Mouse (Mus musculus) intestine, postnatal 0 days (tissue): ENCODE measurements around the gene Poln. TPM values are rescaled to one million over a fixed set of nuclear protein-coding genes. Genes with fewer than 3 reads are reported as not detected.

ENCODE experiments used
- ATAC-seq: fragments of 200-750 bp; cut with Nextera tagmentation; 2 replicates; pipeline ENCODE4 v1.8.0; 2017; ENCODE audit warnings: mild to moderate bottlenecking, moderate TSS enrichment, moderate library complexity
- H3K27ac ChIP-seq: fragments of 300-500 bp; sonication (generic); 2 replicates; pipeline ENCODE4 v1.5.1; 2014; ENCODE audit warnings: mild to moderate bottlenecking, low read depth, low read length, moderate library complexity
- H3K27me3 ChIP-seq: fragments of 300-500 bp; sonication (generic); replicated peaks from 2 replicates; pipeline ENCODE4 v1.6.1; 2014; ENCODE audit warnings: low read length, mixed read lengths; ENCODE audit not compliant: control insufficient read depth, insufficient read depth
- H3K36me3 ChIP-seq: fragments of 300-500 bp; sonication (generic); 2 replicates; pipeline ENCODE4 v1.6.1; 2014; ENCODE audit warnings: mild to moderate bottlenecking, moderate library complexity; ENCODE audit not compliant: control insufficient read depth, insufficient read depth
- H3K4me1 ChIP-seq: fragments of 300-500 bp; sonication (generic); replicated peaks from 2 replicates; pipeline ENCODE4 v1.6.1; 2014; ENCODE audit warnings: antibody characterized with exemption, low read length, mixed read lengths; ENCODE audit not compliant: control insufficient read depth, insufficient read depth
- H3K4me2 ChIP-seq: fragments of 300-500 bp; sonication (generic); replicated peaks from 2 replicates; pipeline ENCODE4 v1.6.1; 2014; ENCODE audit warnings: low read depth, mild to moderate bottlenecking, moderate library complexity
- H3K4me3 ChIP-seq: fragments of 300-500 bp; sonication (generic); 2 replicates; pipeline ENCODE4 v1.5.1; 2014; ENCODE audit warnings: low read depth, low read length
- H3K9ac ChIP-seq: fragments of 300-500 bp; sonication (generic); 2 replicates; pipeline ENCODE4 v1.6.1; 2014; ENCODE audit warnings: mild to moderate bottlenecking, low read depth, low read length
- H3K9me3 ChIP-seq: fragments of 300-500 bp; sonication (generic); 2 replicates; pipeline ENCODE4 v1.6.1; 2016; ENCODE audit warnings: mixed run types; ENCODE audit not compliant: control insufficient read depth
- CTCF ChIP-seq: sonication (generic); IDR thresholded peaks from 2 replicates; pipeline ENCODE4 v1.5.1; 2016; ENCODE audit warnings: low read depth, mild to moderate bottlenecking, control low read depth, antibody characterized with exemption, moderate library complexity
- WGBS: fragments of 180-500 bp; shearing (Covaris S2); extraction: QIAGEN DNeasy Blood & Tissue Kit; methylation state at CpG from one replicate; pipeline ENCODE4 v1.1.7; 2014; 5-methylcytosine and 5-hydroxymethylcytosine counted together
- polyA plus RNA-seq: library from polyadenylated mRNA; unstranded; fragments of >200 nt; fragmentation: Nextera tagmentation; extraction: Ambion mirVana; gene quantifications from 2 replicates; pipeline ENCODE4 v1.2.1, GENCODE M21; 2015

The Poln gene
- polyA plus RNA-seq, 1 experiment from 2014 or later: not detected

DNA sequence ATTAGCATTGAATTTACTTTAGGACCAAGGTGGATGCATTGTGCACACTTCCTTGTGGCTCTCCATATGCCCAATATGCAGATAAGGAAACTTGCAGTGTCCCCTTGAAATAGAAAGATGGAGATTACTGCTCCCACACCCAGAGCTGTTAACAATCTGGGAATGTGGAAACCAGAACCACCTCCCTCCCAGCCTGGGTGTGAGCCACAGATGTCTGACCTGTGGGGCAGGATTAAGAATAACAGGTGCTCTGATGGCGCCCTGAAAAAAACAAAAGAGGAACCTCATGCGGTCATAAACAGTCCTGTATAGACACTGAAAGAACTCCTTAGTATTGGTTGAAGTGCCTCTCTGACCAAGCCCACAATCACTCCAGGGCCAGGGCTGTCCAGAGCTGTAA lies 19.6 kb upstream of the Poln start:
- Histone ChIP-seq H3K9ac (no peak overlapping the region), H3K9me3 (no peaks in the 10 kb centered on the region), H3K27ac (no peak overlapping the region), H3K4me2 (peak overlapping the region; percentile 78), H3K4me3 (no peak overlapping the region), H3K27me3 (no peaks in the 10 kb centered on the region), H3K4me1 (peaks cover 4% of the 10 kb centered on the region), H3K36me3 (peaks cover 7% of the 10 kb centered on the region; the same call in 1 of the 2 replicates)
- ATAC-seq: no peak
- WGBS: 52% methylated on average over 2 of the region's 2 CpGs
- no peak for TF ChIP-seq CTCF

DNA sequence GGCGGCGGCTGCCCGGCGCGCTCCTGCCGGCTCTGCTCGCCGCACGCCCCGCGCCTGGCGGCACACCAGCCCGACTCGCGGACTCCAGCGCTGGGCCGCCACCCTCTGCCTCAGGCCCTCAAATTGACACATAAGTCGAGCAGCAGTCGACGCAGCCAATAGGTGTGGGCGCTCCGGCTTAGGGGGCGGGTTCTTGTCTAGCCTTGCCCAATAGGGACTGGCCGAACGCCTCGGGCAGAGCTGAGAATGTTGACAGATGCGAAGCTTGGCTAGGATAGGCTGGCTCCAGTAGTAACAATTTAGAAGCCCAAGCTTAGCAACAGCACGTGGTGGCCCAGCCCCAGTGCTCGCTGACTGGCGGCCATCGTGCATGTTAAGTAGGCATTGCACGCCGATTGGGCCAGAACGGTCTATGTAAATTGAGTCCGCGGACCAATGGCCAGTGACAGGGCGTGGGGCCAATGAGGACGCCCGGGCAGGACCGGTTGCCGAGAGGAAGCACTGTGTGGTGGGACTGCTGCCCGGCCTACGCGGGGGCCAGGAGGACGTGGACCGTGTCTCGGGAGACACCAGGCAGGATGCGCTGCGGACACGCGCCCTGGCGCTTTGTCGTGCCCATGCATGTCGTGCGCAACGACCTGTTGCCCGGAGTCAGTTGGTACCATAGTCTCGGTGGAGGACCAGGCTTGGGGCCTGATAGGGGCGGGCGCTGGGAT lies 18.5 kb upstream of the Poln start, which contains the start of gene Mxd4:
Mxd4 (minus strand) TSS at position 120 of the 716 bp plus-strand sequence.
- Histone ChIP-seq H3K4me1 (peaks cover 7% of the 10 kb centered on the region), H3K4me2 (peak within 1 kb of the TSS; percentile 93), H3K4me3 (peak within 1 kb of the TSS; percentile 89), H3K9me3 (no peaks in the 10 kb centered on the region), H3K27ac (peak within 1 kb of the TSS; percentile 91), H3K27me3 (no peaks in the 10 kb centered on the region), H3K9ac (peak within 1 kb of the TSS; percentile 85), H3K36me3 (peaks cover 7% of the 10 kb centered on the region; the same call in 1 of the 2 replicates)
- peak; percentile 13; the same call in 1 of the 2 replicates for TF ChIP-seq CTCF
- ATAC-seq: peak; percentile 98
- WGBS: under 1% methylated on average over 60 of the region's 60 CpGs

DNA sequence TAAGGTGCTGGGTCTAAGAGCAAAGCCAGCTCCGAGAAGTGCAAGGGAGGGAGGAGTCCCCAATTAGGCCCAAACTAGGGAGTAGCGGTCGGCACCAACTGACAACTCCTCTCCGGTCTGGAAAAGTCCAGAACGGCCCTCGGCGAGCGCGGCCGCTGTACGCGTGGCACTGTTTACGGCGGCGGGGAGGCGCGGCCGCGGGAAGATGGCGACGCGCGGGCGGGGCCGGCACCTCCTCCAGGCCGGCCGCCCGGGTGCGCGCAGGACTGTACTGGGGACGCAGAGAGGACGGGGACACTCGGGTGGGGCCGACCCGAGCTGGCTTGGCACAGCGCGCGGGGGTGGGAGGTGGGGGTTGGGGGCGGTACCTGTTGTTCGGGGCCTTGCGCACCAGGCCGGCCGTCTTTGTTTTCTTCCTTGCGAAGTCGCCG lies 17.7 kb upstream of the Poln start:
- peak; percentile 22 for ATAC-seq
- under 1% methylated on average over 40 of the region's 46 CpGs for WGBS
- Histone ChIP-seq H3K27me3 (no peaks in the 10 kb centered on the region), H3K27ac (peak overlapping the region; percentile 91), H3K36me3 (peaks cover 7% of the 10 kb centered on the region; the same call in 1 of the 2 replicates), H3K9ac (peak overlapping the region; percentile 85), H3K4me3 (peak overlapping the region; percentile 89), H3K4me2 (peak overlapping the region; percentile 93), H3K9me3 (no peaks in the 10 kb centered on the region), H3K4me1 (peaks cover 7% of the 10 kb centered on the region)
- no peak for TF ChIP-seq CTCF

DNA sequence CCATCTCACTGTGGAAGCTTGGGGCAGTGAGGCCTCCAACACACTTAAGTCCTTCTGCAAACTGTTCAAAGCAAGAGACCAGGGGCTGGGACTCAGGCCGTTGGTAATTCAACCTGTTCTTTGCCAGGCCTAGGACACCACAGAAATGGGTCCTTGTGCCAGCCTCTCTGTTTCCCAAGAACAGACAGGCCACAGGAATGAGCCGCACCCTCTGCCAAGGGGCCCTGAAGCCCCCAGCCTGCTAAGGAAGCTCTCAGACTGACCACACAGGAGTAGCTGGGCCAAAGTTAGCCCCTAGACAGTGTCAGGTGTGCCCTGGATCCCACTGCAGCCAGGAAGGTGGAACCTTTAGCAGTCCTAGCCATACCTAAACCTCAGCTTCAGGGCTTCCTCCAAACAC lies 17.1 kb upstream of the Poln start:
- Histone ChIP-seq H3K27ac (peak overlapping the region; percentile 91), H3K4me3 (peak overlapping the region; percentile 89), H3K36me3 (peaks cover 7% of the 10 kb centered on the region; the same call in 1 of the 2 replicates), H3K27me3 (no peaks in the 10 kb centered on the region), H3K4me1 (peaks cover 11% of the 10 kb centered on the region), H3K9me3 (no peaks in the 10 kb centered on the region), H3K4me2 (peak overlapping the region; percentile 93), H3K9ac (peak overlapping the region; percentile 85)
- no peak for TF ChIP-seq CTCF
- ATAC-seq: no peak
- WGBS: 46% methylated on average over 2 of the region's 2 CpGs

DNA sequence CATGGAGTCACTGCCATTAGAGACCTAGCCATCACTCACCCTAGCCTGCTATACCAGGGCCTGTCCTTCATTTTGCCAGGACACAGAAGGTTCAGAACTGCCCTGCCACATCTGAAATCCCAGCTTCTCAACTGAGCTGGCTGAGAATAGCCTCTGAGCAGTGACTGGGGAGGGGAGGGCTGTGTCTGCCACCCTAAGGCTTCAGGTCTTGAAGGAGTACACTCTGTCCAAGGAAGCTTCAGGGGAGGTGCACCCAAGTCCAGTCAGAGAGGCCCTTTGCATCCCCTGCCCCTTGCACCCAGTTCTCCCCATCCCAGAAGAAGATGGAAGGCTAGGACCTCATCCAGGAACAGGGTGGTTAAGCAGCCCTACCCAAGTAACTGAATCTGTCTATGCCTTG lies 16.5 kb upstream of the Poln start:
- no peaks in the 10 kb centered on the region for H3K27me3 ChIP-seq
- peak overlapping the region; percentile 93 for H3K4me2 ChIP-seq
- ATAC-seq: no peak
- H3K27ac ChIP-seq: no peak overlapping the region
- no peak for TF ChIP-seq CTCF
- H3K9ac ChIP-seq: 0 out of 2 replicates have a peak overlapping the region, but pooled peaks have one; percentile 85
- peak overlapping the region; percentile 89; the same call in 1 of the 2 replicates for H3K4me3 ChIP-seq
- peaks cover 11% of the 10 kb centered on the region for H3K4me1 ChIP-seq
- H3K9me3 ChIP-seq: no peaks in the 10 kb centered on the region
- peaks cover 11% of the 10 kb centered on the region; the same call in 1 of the 2 replicates for H3K36me3 ChIP-seq

DNA sequence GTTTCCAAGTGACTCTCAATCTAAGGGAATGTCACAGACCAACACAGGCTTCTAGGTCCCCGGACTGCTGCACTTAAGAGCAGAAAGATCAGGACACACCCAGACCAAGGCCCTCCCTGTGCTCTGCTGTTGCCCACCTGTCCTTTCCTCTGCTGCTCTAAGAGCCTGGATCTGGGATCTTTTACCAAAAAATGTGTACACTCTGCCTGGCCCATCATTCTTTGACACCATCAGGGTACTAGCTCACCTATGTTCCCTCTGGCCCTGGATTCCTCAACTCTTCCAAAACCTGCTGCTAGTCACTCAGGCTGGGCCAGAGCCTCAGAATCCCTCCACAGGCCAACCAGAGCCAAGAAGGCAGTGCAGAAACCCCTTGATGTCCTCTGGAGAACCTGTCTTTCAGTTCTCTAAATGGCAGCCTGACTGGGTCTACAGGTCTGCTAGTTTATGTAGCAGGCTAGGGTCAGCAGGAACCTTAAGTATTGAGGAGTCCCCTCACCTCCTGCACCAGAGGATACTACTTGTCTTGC lies 15.9 kb upstream of the Poln start:
- Histone ChIP-seq H3K9ac (no peak overlapping the region), H3K9me3 (no peaks in the 10 kb centered on the region), H3K4me1 (peaks cover 11% of the 10 kb centered on the region), H3K36me3 (peaks cover 14% of the 10 kb centered on the region), H3K27ac (no peak overlapping the region), H3K4me2 (no peak overlapping the region), H3K4me3 (no peak overlapping the region), H3K27me3 (no peaks in the 10 kb centered on the region)
- no peak for TF ChIP-seq CTCF
- ATAC-seq: no peak
- 88% methylated on average over 1 of the region's 1 CpGs for WGBS
